Mouse (Mus musculus): ENCODE data around the gene Zfp428. TPM values are rescaled to one million over a fixed set of nuclear protein-coding genes. Genes with fewer than 3 reads are reported as not detected.
A peak's percentile ranks its signal among the peaks of the same experiment; 100 is the strongest.

Zfp428 gene
- total and polyA plus RNA-seq, 3 experiments = 12.4 to 16.4 TPM; not detected in 1

- H3K27me3 ChIP-seq (ENCODE audit: control insufficient read depth in 1 of 2, insufficient read depth in 2 of 2, low read length in 2 of 2) = no peaks in the 10 kb centered on the region
- no peaks in the 10 kb centered on the region for H3K4me1 ChIP-seq (ENCODE audit: control insufficient read depth in 1 of 2, insufficient read depth in 2 of 2, low read length in 2 of 2)
- no peaks in the 10 kb centered on the region for H3K79me2 ChIP-seq (ENCODE audit: control insufficient read depth, insufficient read depth, low read length, poor library complexity)
- no peak overlapping the region for H3K4me3 ChIP-seq (ENCODE audit: control insufficient read depth in 1 of 2, insufficient read depth in 1 of 2, low read depth in 2 of 2, low read length in 2 of 2)
- H3K27ac ChIP-seq (ENCODE audit: control insufficient read depth, low read depth, low read length) = no peak overlapping the region
- no peaks in the 10 kb centered on the region for H3K9me3 ChIP-seq (replicated peaks; ENCODE audit: insufficient read depth, low read length)
- DNase-seq (ENCODE audit: low read depth, low spot score) = no peak
- TF ChIP-seq NRF1 (IDR thresholded peaks at IDR 0.05; ENCODE audit: insufficient read depth, low read depth, low read length, poor library complexity, severe bottlenecking) = no peak
- TF ChIP-seq E2F4 (IDR thresholded peaks at IDR 0.05; ENCODE audit: borderline replicate concordance, low read depth, low read length) = no peak
- TF ChIP-seq MXI1 (IDR thresholded peaks at IDR 0.05; ENCODE audit: low read depth, low read length) = no peak
- no peak for TF ChIP-seq UBTF (IDR thresholded peaks at IDR 0.05; ENCODE audit: borderline replicate concordance, insufficient read depth, low read depth, low read length)
- no peak for TF ChIP-seq NELFE (IDR thresholded peaks at IDR 0.05; ENCODE audit: low read depth, low read length)
- TF ChIP-seq GABPA (IDR thresholded peaks at IDR 0.05; ENCODE audit: low read depth, low read length) = no peak
- H3K9ac ChIP-seq (ENCODE audit: control insufficient read depth, low read depth, low read length, poor library complexity, severe bottlenecking) = no peak overlapping the region
- no peaks in the 10 kb centered on the region for H3K36me3 ChIP-seq (ENCODE audit: control insufficient read depth in 1 of 2, insufficient read depth in 2 of 2, low read length in 2 of 2)
Observed at GRCm38 (mm10) chr7:24499856-24500577, 6.8 kb upstream of the Zfp428 start.

DNA sequence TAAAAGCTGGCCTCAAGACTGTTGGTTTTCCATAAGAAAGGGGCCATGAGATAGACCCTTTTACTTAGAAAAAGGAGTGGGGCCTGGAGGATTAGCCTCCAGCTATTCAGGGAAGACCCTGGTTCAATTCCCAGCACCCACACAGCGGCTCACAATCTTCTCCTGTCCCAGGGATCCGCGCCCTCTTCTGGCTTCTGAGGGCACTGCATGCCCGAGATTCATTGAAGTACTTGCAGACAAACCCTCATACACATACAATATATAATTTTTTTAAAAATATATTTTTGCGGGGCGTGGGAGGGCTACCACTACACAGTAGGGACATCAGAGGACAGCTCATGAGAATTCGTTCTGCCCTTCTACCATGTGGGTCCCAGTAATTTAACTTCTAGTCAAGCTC lies 5.9 kb upstream of the Zfp428 start:
- no peak overlapping the region for H3K27ac ChIP-seq (ENCODE audit: control insufficient read depth, low read depth, low read length)
- H3K4me3 ChIP-seq (ENCODE audit: control insufficient read depth in 1 of 2, insufficient read depth in 1 of 2, low read depth in 2 of 2, low read length in 2 of 2) = no peak overlapping the region
- H3K9ac ChIP-seq (ENCODE audit: control insufficient read depth, low read depth, low read length, poor library complexity, severe bottlenecking) = no peak overlapping the region
- H3K36me3 ChIP-seq (ENCODE audit: control insufficient read depth in 1 of 2, insufficient read depth in 2 of 2, low read length in 2 of 2) = no peaks in the 10 kb centered on the region
- no peaks in the 10 kb centered on the region for H3K27me3 ChIP-seq (ENCODE audit: control insufficient read depth in 1 of 2, insufficient read depth in 2 of 2, low read length in 2 of 2)
- H3K79me2 ChIP-seq (ENCODE audit: control insufficient read depth, insufficient read depth, low read length, poor library complexity) = no peaks in the 10 kb centered on the region
- no peak for TF ChIP-seq HCFC1 (IDR thresholded peaks at IDR 0.05; ENCODE audit: low read depth, low read length)
- TF ChIP-seq CHD2 (IDR thresholded peaks at IDR 0.05; ENCODE audit: low read length) = no peak
- no peak for TF ChIP-seq GABPA (IDR thresholded peaks at IDR 0.05; ENCODE audit: low read depth, low read length)
- no peak for TF ChIP-seq UBTF (IDR thresholded peaks at IDR 0.05; ENCODE audit: borderline replicate concordance, insufficient read depth, low read depth, low read length)
- TF ChIP-seq MXI1 (IDR thresholded peaks at IDR 0.05; ENCODE audit: low read depth, low read length) = no peak
- no peak for TF ChIP-seq MAFK (IDR thresholded peaks at IDR 0.05; ENCODE audit: borderline replicate concordance, low read depth, low read length)
- TF ChIP-seq EP300 (IDR thresholded peaks at IDR 0.05; ENCODE audit: low read depth in 1 of 2, low read length in 2 of 2) = no peak
- TF ChIP-seq SMC3 (IDR thresholded peaks at IDR 0.05; ENCODE audit: low read depth, low read length) = peak; percentile 35; the same call in 1 of the 2 replicates
- TF ChIP-seq CHD1 (IDR thresholded peaks at IDR 0.05; ENCODE audit: low read depth, low read length) = no peak
- peak; percentile 59 to 73 (median 60) for TF ChIP-seq CTCF (IDR thresholded peaks at IDR 0.05 in 2 of 3, conservative IDR thresholded peaks at IDR 0.05 in 1 of 3; ENCODE audit: control insufficient read depth in 1 of 3, insufficient read depth in 1 of 3, low read depth in 2 of 3, low read length in 3 of 3, poor library complexity in 1 of 3, severe bottlenecking in 1 of 3)
- TF ChIP-seq USF2 (IDR thresholded peaks at IDR 0.05; ENCODE audit: borderline replicate concordance in 1 of 2, insufficient read depth in 1 of 2, low read depth in 1 of 2, low read length in 2 of 2) = no peak
- TF ChIP-seq KAT2A (conservative IDR thresholded peaks at IDR 0.05; ENCODE audit: low read depth, low read length) = no peak
- no peak for TF ChIP-seq NRF1 (IDR thresholded peaks at IDR 0.05; ENCODE audit: insufficient read depth, low read depth, low read length, poor library complexity, severe bottlenecking)
- TF ChIP-seq NELFE (IDR thresholded peaks at IDR 0.05; ENCODE audit: low read depth, low read length) = no peak
- TF ChIP-seq TAL1 (IDR thresholded peaks at IDR 0.05; ENCODE audit: low read length) = no peak
- TF ChIP-seq TCF12 (IDR thresholded peaks at IDR 0.05; ENCODE audit: low read depth, low read length) = no peak
- 0 out of 2 replicates have a peak, but pooled peaks have one; percentile 13 for TF ChIP-seq TBP (IDR thresholded peaks at IDR 0.05; ENCODE audit: low read depth, low read length)
- peak; percentile 76 for DNase-seq (ENCODE audit: low read depth, low spot score)
- H3K9me3 ChIP-seq (replicated peaks; ENCODE audit: insufficient read depth, low read length) = no peaks in the 10 kb centered on the region
- H3K4me1 ChIP-seq (ENCODE audit: control insufficient read depth in 1 of 2, insufficient read depth in 2 of 2, low read length in 2 of 2) = no peaks in the 10 kb centered on the region
